Mouse (Mus musculus) MEL (cell line): Measurements from ENCODE around the gene Zfp931.

Experiments used
- CTCF ChIP-seq, 3 experiments: IDR thresholded peaks in 2 of 3; conservative IDR thresholded peaks in 1 of 3; 2 replicates each; pipeline ENCODE4 v1.5.1; 2011 to 2012; ENCODE audit warnings: low read length in 3 of 3, low read depth in 2 of 3, mild to moderate bottlenecking in 2 of 3, improper control_type of control experiment in 1 of 3, inconsistent platforms in 1 of 3, mixed read lengths in 1 of 3, moderate library complexity in 1 of 3; ENCODE audit not compliant: control insufficient read depth in 1 of 3, insufficient read depth in 1 of 3, poor library complexity in 1 of 3, severe bottlenecking in 1 of 3
- EP300 ChIP-seq, 2 experiments: IDR thresholded peaks; 2 replicates each; pipeline ENCODE4 v1.6.1; 2011; ENCODE audit warnings: improper control_type of control experiment in 2 of 2, low read length in 2 of 2, low read depth in 1 of 2, mild to moderate bottlenecking in 1 of 2
- GATA1 ChIP-seq: IDR thresholded peaks from 2 replicates; pipeline ENCODE4 v1.6.1; 2011; ENCODE audit warnings: low read depth, low read length, improper control_type of control experiment
- MAFK ChIP-seq: IDR thresholded peaks from 2 replicates; pipeline ENCODE4 v1.6.1; 2011; ENCODE audit warnings: low read depth, mild to moderate bottlenecking, low read length, improper control_type of control experiment, borderline replicate concordance
- MAX ChIP-seq: IDR thresholded peaks from 2 replicates; pipeline ENCODE4 v1.6.1; 2011; ENCODE audit warnings: low read length, improper control_type of control experiment
- MYC ChIP-seq: IDR thresholded peaks from 2 replicates; pipeline ENCODE4 v1.6.1; 2011; ENCODE audit warnings: low read depth, mild to moderate bottlenecking, low read length, improper control_type of control experiment, moderate library complexity
- NRF1 ChIP-seq: IDR thresholded peaks from 2 replicates; pipeline ENCODE4 v1.6.1; 2014; ENCODE audit warnings: low read depth, mild to moderate bottlenecking, inconsistent platforms, low read length, improper control_type of control experiment, moderate library complexity; ENCODE audit not compliant: poor library complexity, insufficient read depth, severe bottlenecking
- POLR2A ChIP-seq, 2 experiments: IDR thresholded peaks; 2 replicates each; pipeline ENCODE4 v1.6.1; 2011 to 2012; ENCODE audit warnings: low read length in 2 of 2, mild to moderate bottlenecking in 2 of 2, control low read depth in 1 of 2, improper control_type of control experiment in 1 of 2, low read depth in 1 of 2, moderate library complexity in 1 of 2; ENCODE audit not compliant: control insufficient read depth in 1 of 2, insufficient read depth in 1 of 2, poor library complexity in 1 of 2
- RCOR1 ChIP-seq: IDR thresholded peaks from 2 replicates; pipeline ENCODE4 v1.6.1; 2012; ENCODE audit warnings: low read depth, mild to moderate bottlenecking, inconsistent platforms, low read length, improper control_type of control experiment
- SIN3A ChIP-seq: IDR thresholded peaks from 2 replicates; pipeline ENCODE4 v1.6.1; 2012; ENCODE audit warnings: low read length, improper control_type of control experiment, inconsistent platforms
- USF2 ChIP-seq, 2 experiments: IDR thresholded peaks; 2 replicates each; pipeline ENCODE4 v1.6.1; 2011 to 2012; ENCODE audit warnings: improper control_type of control experiment in 2 of 2, low read length in 2 of 2, borderline replicate concordance in 1 of 2, inconsistent platforms in 1 of 2, low read depth in 1 of 2, mild to moderate bottlenecking in 1 of 2; ENCODE audit not compliant: insufficient read depth in 1 of 2
- ZC3H11A ChIP-seq: IDR thresholded peaks from 2 replicates; pipeline ENCODE4 v1.6.1; 2012; ENCODE audit warnings: low read depth, mild to moderate bottlenecking, inconsistent platforms, low read length, improper control_type of control experiment

DNA sequence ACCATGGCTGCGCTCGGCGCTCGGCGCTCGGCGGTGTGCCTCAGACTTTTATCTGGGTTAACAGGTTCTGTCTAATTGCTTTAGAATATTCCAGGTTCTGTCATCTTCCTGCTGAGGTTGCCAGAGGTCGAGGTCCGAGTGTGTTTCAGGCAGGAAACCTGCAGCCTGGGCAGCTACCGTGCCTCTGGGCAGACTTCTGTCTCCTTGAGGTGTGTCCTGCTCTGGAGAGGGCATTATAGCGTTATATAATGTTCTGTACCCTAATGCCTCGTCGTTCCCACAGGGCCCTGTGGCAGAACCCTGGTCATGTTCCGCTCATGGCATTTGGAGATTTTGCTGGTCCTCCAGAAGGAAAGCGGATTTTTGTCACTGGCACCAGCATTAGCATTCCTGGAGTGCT, 45.2 kb upstream of the Zfp931 start:
- TF ChIP-seq POLR2A (IDR thresholded peaks at IDR 0.05; ENCODE audit: control insufficient read depth in 1 of 2, insufficient read depth in 1 of 2, low read depth in 1 of 2, low read length in 2 of 2, poor library complexity in 1 of 2) (no peak), GATA1 (no peak), MYC (no peak), MAX (no peak), MAFK (no peak), SIN3A (no peak), ZC3H11A (no peak), RCOR1 (no peak), CTCF (IDR thresholded peaks at IDR 0.05 in 2 of 3, conservative IDR thresholded peaks at IDR 0.05 in 1 of 3; ENCODE audit: control insufficient read depth in 1 of 3, insufficient read depth in 1 of 3, low read depth in 2 of 3, low read length in 3 of 3, poor library complexity in 1 of 3, severe bottlenecking in 1 of 3) (no peak), EP300 (IDR thresholded peaks at IDR 0.05; ENCODE audit: low read depth in 1 of 2, low read length in 2 of 2) (no peak), NRF1 (no peak), USF2 (IDR thresholded peaks at IDR 0.05; ENCODE audit: borderline replicate concordance in 1 of 2, insufficient read depth in 1 of 2, low read depth in 1 of 2, low read length in 2 of 2) (no peak)
